Mouse (Mus musculus) C2C12 (cell line): Measurements from ENCODE around the gene Ccm2.

Experiments used
- CEBPB ChIP-seq: IDR thresholded peaks from one replicate; pipeline ENCODE4 v1.6.1; 2011; ENCODE audit warnings: low read depth, mild to moderate bottlenecking, control low read depth, moderate library complexity
- CTCF ChIP-seq: IDR thresholded peaks from one replicate; pipeline ENCODE4 v1.5.1; 2011; ENCODE audit not compliant: control insufficient read depth, insufficient read depth, insufficient read length
- MAX ChIP-seq: IDR thresholded peaks from one replicate; pipeline ENCODE4 v1.6.1; 2011; ENCODE audit warnings: mild to moderate bottlenecking, control low read depth
- USF1 ChIP-seq: IDR thresholded peaks from one replicate; pipeline ENCODE4 v1.6.1; 2011; ENCODE audit warnings: low read depth, mild to moderate bottlenecking, control low read depth, moderate library complexity

DNA sequence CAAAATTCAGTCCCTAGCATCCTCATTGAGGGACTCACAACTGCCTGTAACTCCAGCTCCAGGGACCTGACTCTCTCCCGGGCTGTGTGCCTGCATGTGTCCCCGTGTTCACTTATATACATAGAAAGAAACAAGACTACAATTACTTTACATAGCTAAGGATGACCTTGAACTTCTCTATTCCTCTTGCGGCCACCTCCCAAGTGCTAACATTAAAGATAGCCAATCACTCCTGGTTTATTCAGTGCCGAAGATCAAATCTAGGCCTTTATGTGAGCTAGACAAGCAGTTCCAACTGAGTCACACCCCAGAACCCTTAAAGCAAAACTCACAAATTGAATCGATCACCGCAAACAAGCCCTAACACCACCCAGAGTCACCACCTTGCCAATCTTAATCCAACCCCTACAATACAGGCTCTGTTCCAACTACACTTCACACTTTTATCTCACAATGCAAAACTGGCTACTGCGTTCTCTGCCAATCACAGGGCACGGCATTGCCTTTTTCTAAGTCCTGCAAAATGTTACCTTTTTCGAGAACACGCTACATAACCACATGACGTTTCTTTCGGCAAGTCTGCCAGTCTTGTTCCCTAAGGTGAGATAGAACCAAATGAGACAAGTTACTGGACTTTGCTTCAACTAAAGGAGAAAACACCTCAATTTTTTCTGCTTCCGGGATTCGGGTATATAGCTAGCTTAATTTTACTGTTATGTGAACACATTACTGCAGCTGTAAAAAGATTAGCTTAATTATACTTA, 78.1 kb downstream of the Ccm2 start:
- TF ChIP-seq CEBPB = no peak
- no peak for TF ChIP-seq CTCF
- no peak for TF ChIP-seq MAX
- no peak for TF ChIP-seq USF1
